Mouse (Mus musculus): Measurements from ENCODE around the gene Tmem38a.

DNA sequence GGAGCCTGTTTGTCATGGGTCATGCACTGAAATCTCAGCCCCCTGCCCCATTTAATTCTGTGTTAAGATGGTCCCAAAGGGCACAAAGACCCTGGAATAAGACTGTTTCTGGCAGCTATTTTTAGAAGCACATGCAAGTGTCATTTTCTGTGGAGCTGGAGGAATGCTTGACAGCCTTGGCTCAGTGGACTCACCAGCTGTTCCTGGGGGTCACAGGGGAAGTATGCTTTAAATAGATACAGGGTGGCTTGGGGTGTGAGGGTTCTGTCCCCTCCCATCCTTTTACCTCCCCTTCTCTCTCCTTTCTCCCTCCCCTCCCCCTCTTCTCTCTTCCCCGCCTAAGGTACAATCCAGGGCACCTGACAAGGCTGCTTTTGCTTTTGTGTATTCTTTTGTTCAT, 6.1 kb downstream of the Tmem38a start:
- TF ChIP-seq MAX (IDR thresholded peaks at IDR 0.05; ENCODE audit: low read length) = no peak
- no peak for TF ChIP-seq CTCF (conservative IDR thresholded peaks at IDR 0.05 in 1 of 2, IDR thresholded peaks at IDR 0.05 in 1 of 2; ENCODE audit: low read depth in 2 of 2, low read length in 2 of 2)
- no peak for TF ChIP-seq MAFK (IDR thresholded peaks at IDR 0.05; ENCODE audit: insufficient replicate concordance, low read length)
- no peak for TF ChIP-seq ZMIZ1 (IDR thresholded peaks at IDR 0.05; ENCODE audit: low read depth, low read length)
- TF ChIP-seq POLR2A (IDR thresholded peaks at IDR 0.05; ENCODE audit: low read depth, low read length) = no peak
- TF ChIP-seq MAZ (IDR thresholded peaks at IDR 0.05; ENCODE audit: low read depth, low read length) = no peak
- TF ChIP-seq MEF2A (IDR thresholded peaks at IDR 0.05; ENCODE audit: borderline replicate concordance, low read depth, low read length) = no peak
- TF ChIP-seq EP300 (IDR thresholded peaks at IDR 0.05; ENCODE audit: low read length) = no peak
- TF ChIP-seq ZKSCAN1 (IDR thresholded peaks at IDR 0.05; ENCODE audit: borderline replicate concordance, low read depth, low read length) = no peak
- TF ChIP-seq ZNF384 (IDR thresholded peaks at IDR 0.05; ENCODE audit: low read depth, low read length) = no peak
- TF ChIP-seq POLR2AphosphoS2 (IDR thresholded peaks at IDR 0.05; ENCODE audit: low read depth, low read length) = no peak
- TF ChIP-seq SMC3 (IDR thresholded peaks at IDR 0.05; ENCODE audit: low read depth, low read length) = no peak
- TF ChIP-seq E2F4 (IDR thresholded peaks at IDR 0.05; ENCODE audit: insufficient replicate concordance, low read depth, low read length) = no peak
- TF ChIP-seq CHD2 (IDR thresholded peaks at IDR 0.05; ENCODE audit: low read length) = no peak
